Mouse (Mus musculus): ENCODE results near the gene Pym1. TPM values are rescaled to one million over a fixed set of nuclear protein-coding genes. Genes with fewer than 3 reads are reported as not detected.

The Pym1 gene
- polyA plus RNA-seq, 1 experiment from 2014 or later, result 37.7 TPM

DNA sequence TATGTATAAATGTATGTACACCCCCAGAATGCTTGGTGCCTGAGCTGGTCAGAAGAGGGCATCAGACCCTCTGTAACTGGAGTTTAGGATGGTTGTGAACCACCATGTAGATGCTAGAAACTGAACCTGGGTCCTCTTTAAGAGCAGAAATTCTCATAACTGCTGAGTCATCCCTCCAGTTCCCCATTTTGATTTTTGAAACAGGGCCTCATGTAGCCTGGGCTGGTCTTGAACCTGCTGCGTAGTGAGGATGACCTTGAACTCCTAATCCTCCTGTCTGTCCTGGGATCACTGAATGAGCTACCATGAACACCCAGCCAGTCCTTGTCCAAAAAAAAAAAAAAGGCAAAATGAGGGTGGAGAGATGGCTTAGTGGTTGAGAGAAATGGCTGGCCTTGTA, 45.6 kb downstream of the Pym1 start:
- Histone ChIP-seq H3K27ac (replicated peaks) (no peak overlapping the region), H3K4me3 (replicated peaks) (no peak overlapping the region), H3K4me2 (replicated peaks) (no peak overlapping the region), H3K9me3 (replicated peaks) (no peaks in the 10 kb centered on the region), H3K36me3 (0 out of 2 replicates have a peak, but pooled peaks cover 3% of the 10 kb centered on the region), H3K9ac (no peak overlapping the region), H3K27me3 (no peaks in the 10 kb centered on the region), H3K4me1 (no peaks in the 10 kb centered on the region)
- no peak for ATAC-seq (ENCODE audit: insufficient number of reproducible peaks, low FRiP score, low TSS enrichment, low read depth)
- 91% methylated on average over 1 of the region's 1 CpGs for WGBS

DNA sequence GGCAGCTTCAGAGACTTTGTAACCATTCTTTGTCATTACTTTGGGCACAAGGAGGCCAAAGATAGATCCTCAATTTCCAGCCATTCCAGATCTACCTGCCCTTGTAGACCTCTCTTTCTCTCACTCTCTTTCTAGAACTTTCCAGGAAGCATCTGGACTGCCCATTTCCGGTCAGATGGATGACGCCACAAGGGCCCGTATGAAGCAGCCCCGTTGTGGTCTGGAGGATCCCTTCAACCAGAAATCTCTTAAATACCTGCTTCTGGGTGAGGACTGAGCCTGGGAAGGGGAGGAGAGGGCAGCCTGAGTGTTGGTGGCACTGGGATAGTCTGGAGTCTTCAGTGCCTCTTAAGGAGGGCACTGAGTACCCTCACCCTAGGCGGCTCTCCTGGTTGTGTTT, 46.7 kb downstream of the Pym1 start:
- Histone ChIP-seq H3K4me1 (no peaks in the 10 kb centered on the region), H3K36me3 (peaks cover 10% of the 10 kb centered on the region; the same call in 1 of the 2 replicates), H3K27me3 (no peaks in the 10 kb centered on the region), H3K4me2 (replicated peaks) (no peak overlapping the region), H3K27ac (replicated peaks) (no peak overlapping the region), H3K9ac (no peak overlapping the region), H3K4me3 (replicated peaks) (no peak overlapping the region), H3K9me3 (replicated peaks) (no peaks in the 10 kb centered on the region)
- no peak for ATAC-seq (ENCODE audit: insufficient number of reproducible peaks, low FRiP score, low TSS enrichment, low read depth)
- 89% methylated on average over 5 of the region's 5 CpGs for WGBS

DNA sequence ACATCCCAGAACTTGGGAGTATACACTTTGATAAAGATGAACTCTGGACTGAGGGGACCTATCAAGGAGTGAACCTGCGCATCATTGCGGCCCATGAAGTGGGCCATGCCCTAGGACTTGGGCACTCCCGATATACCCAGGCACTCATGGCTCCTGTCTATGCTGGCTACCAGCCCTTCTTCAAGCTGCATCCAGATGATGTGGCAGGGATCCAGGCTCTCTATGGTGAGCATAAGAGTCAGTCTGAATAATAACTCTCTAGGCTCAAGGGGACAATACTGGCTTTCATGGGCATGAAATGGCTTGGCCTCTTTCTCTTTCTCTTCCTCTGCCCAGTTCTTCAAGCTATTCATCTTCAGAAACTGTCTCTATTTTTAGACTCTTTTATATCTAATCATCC, 47.9 kb downstream of the Pym1 start:
- Histone ChIP-seq H3K4me1 (no peaks in the 10 kb centered on the region), H3K27me3 (no peaks in the 10 kb centered on the region), H3K4me3 (replicated peaks) (no peak overlapping the region), H3K4me2 (replicated peaks) (no peak overlapping the region), H3K27ac (replicated peaks) (no peak overlapping the region), H3K9ac (no peak overlapping the region), H3K9me3 (replicated peaks) (no peaks in the 10 kb centered on the region), H3K36me3 (peaks cover 16% of the 10 kb centered on the region)
- WGBS, result 90% methylated on average over 3 of the region's 3 CpGs
- no peak for ATAC-seq (ENCODE audit: insufficient number of reproducible peaks, low FRiP score, low TSS enrichment, low read depth)

DNA sequence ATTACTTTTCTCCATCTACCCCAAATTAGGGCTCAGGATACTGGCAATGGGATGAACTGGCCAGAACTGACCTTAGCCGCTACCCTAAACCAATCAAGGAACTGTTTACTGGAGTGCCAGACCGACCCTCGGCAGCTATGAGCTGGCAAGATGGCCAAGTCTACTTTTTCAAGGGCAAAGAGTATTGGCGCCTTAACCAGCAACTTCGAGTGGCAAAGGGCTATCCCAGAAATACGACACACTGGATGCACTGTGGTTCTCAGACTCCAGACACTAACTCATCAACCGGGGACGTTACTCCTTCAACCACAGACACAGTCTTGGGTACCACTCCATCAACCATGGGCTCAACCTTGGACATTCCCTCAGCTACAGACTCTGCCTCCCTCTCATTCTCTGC, 51.0 kb downstream of the Pym1 start:
- ATAC-seq (ENCODE audit: insufficient number of reproducible peaks, low FRiP score, low TSS enrichment, low read depth), result no peak
- Histone ChIP-seq H3K27ac (replicated peaks) (no peak overlapping the region), H3K27me3 (no peaks in the 10 kb centered on the region), H3K4me3 (replicated peaks) (no peak overlapping the region), H3K9ac (no peak overlapping the region), H3K9me3 (replicated peaks) (no peaks in the 10 kb centered on the region), H3K36me3 (peaks cover 24% of the 10 kb centered on the region), H3K4me1 (peaks cover 14% of the 10 kb centered on the region), H3K4me2 (replicated peaks) (no peak overlapping the region)
- 92% methylated on average over 8 of the region's 8 CpGs for WGBS

DNA sequence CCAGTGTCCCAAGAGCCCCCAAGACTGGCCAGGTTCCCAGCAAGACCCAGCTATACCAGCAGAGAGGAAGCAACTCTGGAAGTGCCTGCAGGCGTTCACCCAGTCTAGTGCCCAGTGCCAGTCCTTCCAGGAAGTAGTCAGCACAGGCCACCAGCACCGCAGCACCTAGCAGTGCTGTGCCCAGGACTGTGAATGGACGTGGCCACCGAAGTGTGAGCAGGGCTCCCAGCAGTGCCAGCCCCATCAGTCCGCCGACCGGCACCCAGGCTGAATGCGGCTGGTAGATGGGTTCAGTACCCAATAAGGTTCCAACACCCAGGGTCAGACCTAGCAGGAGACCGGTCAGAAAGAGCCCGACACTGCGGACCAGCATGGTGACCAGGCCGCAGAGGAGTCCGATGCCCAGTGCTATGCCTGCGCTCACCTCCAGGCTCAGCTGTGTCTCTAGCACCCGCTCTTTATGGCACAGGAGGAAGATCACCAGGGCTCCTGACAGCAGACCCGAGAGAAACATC, 54.3 kb downstream of the Pym1 start:
- no peak overlapping the region for H3K4me3 ChIP-seq (replicated peaks)
- peaks cover 27% of the 10 kb centered on the region for H3K4me1 ChIP-seq
- no peaks in the 10 kb centered on the region for H3K9me3 ChIP-seq (replicated peaks)
- H3K27ac ChIP-seq (replicated peaks), result no peak overlapping the region
- no peak overlapping the region for H3K9ac ChIP-seq
- WGBS, result 89% methylated on average over 16 of the region's 16 CpGs
- H3K36me3 ChIP-seq, result peaks cover 26% of the 10 kb centered on the region
- no peaks in the 10 kb centered on the region for H3K27me3 ChIP-seq
- no peak for ATAC-seq (ENCODE audit: insufficient number of reproducible peaks, low FRiP score, low TSS enrichment, low read depth)
- H3K4me2 ChIP-seq (replicated peaks), result peak overlapping the region; percentile 74; the same call in 1 of the 2 replicates

DNA sequence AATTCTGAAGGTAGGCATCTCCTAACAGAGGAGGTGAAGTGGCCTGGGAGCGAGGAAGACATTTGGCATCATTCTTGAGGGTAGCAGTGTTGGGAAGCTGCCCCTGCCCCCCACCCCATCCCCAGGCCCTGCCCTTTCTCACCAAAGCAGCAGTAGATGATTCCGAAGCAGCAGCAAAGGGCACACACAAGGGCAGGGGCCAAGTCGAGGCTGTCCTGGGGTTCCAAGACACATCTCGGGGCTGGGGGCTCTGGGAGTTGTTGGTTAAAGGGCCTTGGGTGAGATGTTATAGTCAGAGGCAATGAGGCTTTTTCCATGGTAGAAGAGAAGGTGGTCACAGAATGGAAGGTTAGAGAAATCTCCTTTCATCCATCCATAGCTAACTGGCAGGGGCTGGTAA, 55.3 kb downstream of the Pym1 start:
- WGBS, result 50% methylated on average over 4 of the region's 4 CpGs
- H3K27ac ChIP-seq (replicated peaks), result 0 out of 2 replicates have a peak overlapping the region, but pooled peaks have one; percentile 100

DNA sequence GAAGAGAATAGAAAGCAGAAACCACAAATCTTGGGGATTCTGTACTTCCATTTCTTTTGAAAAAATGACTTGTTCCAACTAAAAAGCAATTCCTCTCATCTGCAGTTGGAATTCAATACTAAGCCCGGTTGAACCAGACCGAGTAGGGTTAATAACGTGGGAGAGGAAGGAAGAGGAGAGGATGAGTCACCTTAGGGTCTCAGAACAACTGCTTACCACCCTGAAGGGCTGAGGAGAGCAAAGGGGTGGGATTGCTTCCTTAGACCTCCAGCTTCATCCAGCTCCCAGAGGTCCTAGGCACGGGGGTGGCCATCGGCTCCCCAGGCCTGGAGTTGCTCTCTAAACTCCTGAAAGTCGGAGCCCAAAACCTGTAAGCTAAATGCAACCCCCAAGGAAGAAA, 55.7 kb downstream of the Pym1 start:
- Histone ChIP-seq H3K36me3 (peaks cover 34% of the 10 kb centered on the region), H3K4me2 (replicated peaks) (peak overlapping the region; percentile 74), H3K9ac (peak overlapping the region; percentile 68), H3K27ac (replicated peaks) (peak overlapping the region; percentile 100), H3K4me3 (replicated peaks) (peak overlapping the region; percentile 88), H3K27me3 (no peaks in the 10 kb centered on the region), H3K9me3 (replicated peaks) (no peaks in the 10 kb centered on the region), H3K4me1 (peaks cover 40% of the 10 kb centered on the region)
- 3% methylated on average over 6 of the region's 6 CpGs for WGBS
- no peak for ATAC-seq (ENCODE audit: insufficient number of reproducible peaks, low FRiP score, low TSS enrichment, low read depth)

More for the DNA sequence above, 55.3 kb downstream of the Pym1 start:
- H3K36me3 ChIP-seq, result peaks cover 31% of the 10 kb centered on the region
- H3K4me1 ChIP-seq, result peaks cover 36% of the 10 kb centered on the region
- no peak overlapping the region for H3K9ac ChIP-seq
- ATAC-seq (ENCODE audit: insufficient number of reproducible peaks, low FRiP score, low TSS enrichment, low read depth), result no peak
- no peaks in the 10 kb centered on the region for H3K27me3 ChIP-seq
- no peaks in the 10 kb centered on the region for H3K9me3 ChIP-seq (replicated peaks)
- H3K4me3 ChIP-seq (replicated peaks), result peak overlapping the region; percentile 88
- H3K4me2 ChIP-seq (replicated peaks), result peak overlapping the region; percentile 74

DNA sequence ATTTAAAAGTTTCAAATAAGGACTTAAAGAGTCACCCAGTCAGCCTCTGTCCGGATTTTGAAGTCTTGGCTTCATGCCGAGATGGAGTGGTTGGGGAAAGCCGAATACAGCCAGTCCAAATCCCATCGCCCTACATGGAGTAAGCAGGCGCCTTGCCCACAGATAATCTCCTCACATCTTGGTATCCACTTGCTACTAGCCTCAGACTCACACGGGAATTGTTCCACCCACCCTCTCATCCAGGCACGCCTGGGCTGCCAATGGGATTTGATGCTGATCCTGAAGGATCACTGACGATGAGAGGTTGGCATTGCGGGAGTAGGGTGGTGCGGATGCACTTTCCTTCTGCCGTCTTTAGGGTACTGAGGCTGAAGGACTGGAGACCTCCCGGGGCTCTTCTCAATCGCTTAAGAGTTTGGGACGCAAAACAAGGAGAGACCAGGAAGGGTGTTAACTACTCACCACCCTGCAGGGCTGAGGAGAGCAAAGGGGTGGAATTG, 56.1 kb downstream of the Pym1 start, which contains the start of gene Dnajc14:
Gene Dnajc14, plus strand, starts transcription at position 292 of the 500 bp plus-strand sequence.
- H3K9me3 ChIP-seq (replicated peaks), result no peaks in the 10 kb centered on the region
- H3K4me3 ChIP-seq (replicated peaks), result peak within 1 kb of the TSS; percentile 88
- H3K4me1 ChIP-seq, result peaks cover 45% of the 10 kb centered on the region
- WGBS, result under 1% methylated on average over 14 of the region's 14 CpGs
- peak; percentile 6 for ATAC-seq (ENCODE audit: insufficient number of reproducible peaks, low FRiP score, low TSS enrichment, low read depth)
- peak within 1 kb of the TSS; percentile 74 for H3K4me2 ChIP-seq (replicated peaks)
- H3K27me3 ChIP-seq, result no peaks in the 10 kb centered on the region
- H3K27ac ChIP-seq (replicated peaks), result peak within 1 kb of the TSS; percentile 100
- H3K36me3 ChIP-seq, result peaks cover 30% of the 10 kb centered on the region
- H3K9ac ChIP-seq, result peak within 1 kb of the TSS; percentile 72

DNA sequence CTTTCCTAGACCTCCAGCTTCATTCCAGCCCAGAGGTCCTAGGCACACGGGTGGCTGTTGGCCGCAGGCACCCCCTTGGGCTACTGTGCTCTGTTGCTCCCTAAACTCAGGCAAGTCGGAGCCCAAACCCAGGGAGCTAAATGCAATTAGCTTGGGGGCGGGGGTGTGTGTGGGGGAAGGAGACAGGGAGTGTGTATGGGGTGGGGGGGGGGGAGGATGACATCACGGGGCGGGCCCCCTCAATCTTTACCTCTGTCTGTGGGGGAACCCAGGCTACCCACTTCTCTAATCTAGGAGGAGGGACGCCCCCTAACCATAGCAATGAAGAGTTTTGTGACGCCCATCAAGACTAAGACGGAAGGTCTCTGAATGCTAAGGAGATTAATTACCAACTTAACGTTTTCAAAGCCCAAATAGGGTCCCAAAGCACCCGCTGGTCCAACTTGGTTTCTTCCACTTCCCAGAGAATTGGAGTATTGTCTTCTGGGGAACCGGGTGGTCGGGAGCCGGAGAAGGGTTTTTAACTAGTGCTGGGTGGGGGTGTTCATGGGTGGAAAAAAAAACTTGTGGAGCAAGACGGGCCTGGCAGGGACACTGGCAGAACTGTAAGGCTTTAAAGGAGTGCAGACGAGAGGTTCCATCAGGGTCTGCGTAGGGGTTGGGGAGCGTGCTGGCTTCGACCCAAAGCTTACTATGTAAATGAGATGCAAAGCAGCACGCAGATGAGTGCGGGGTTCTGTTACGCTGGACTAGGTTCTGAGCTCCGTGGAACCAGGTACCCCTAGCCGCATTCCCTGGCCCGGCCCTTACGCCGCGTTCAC, 56.8 kb downstream of the Pym1 start, which contains the start of gene Tmem198b:
Gene Tmem198b, minus strand, starts transcription at position 100 of the 821 bp plus-strand sequence.
- Histone ChIP-seq H3K4me3 (replicated peaks) (peak within 1 kb of the TSS; percentile 88), H3K9me3 (replicated peaks) (no peaks in the 10 kb centered on the region), H3K27me3 (no peaks in the 10 kb centered on the region), H3K27ac (replicated peaks) (peak within 1 kb of the TSS; percentile 100), H3K4me1 (peaks cover 51% of the 10 kb centered on the region), H3K9ac (peak within 1 kb of the TSS; percentile 72), H3K4me2 (replicated peaks) (peak within 1 kb of the TSS; percentile 74), H3K36me3 (peaks cover 31% of the 10 kb centered on the region)
- WGBS, result 0% methylated on average over 28 of the region's 28 CpGs
- ATAC-seq (ENCODE audit: insufficient number of reproducible peaks, low FRiP score, low TSS enrichment, low read depth), result peak; percentile 64

DNA sequence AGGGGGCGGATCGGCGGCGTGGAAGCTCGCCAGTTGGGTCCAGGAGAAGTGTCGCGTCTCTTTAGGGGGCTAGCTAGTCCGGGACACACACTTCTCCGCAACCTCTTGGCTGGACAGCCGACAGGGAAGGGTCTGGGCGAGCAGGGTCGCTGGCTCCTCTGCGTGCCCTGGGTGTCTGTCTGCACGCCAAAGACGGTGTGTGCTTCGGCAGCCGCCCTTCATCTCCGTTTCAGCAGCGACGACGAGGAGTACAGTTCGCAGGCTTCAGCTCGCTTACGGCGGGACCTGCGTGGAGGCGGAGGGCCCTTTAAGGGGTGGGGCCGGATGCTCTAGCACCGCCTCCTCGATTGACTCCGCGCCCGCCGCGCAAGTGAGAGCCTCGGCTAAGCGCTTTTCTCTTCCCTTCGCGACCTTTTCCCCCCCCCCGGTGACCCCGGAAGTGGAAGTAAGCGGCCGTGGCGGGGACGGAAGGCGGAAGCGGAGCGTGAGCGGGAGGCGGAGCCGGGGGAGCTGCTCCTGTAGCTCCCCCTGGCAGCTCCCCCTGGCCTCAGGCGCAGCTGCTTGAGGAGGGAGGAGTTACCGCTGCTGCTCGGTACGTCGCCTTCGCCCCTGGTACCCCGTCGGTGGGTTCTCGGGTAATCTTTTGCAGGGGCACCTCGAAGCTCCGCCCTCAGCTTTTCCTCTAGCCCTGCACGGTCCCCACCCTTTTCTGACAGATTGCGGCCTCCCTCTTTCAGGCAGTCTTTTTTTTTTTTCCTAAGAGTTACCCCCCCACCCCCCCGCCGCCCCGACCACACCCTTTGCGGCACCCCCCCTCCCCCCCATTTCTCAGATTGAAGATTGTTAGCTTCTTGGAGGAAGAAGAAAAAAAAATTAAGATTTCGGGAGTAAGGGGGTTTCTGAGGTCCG, 57.7 kb downstream of the Pym1 start:
- peak overlapping the region; percentile 100 for H3K27ac ChIP-seq (replicated peaks)
- H3K9me3 ChIP-seq (replicated peaks), result no peaks in the 10 kb centered on the region
- peak overlapping the region; percentile 72 for H3K9ac ChIP-seq
- H3K4me3 ChIP-seq (replicated peaks), result peak overlapping the region; percentile 88
- H3K27me3 ChIP-seq, result no peaks in the 10 kb centered on the region
- peaks cover 54% of the 10 kb centered on the region for H3K4me1 ChIP-seq
- H3K36me3 ChIP-seq, result peaks cover 31% of the 10 kb centered on the region
- under 1% methylated on average over 68 of the region's 70 CpGs for WGBS
- ATAC-seq (ENCODE audit: insufficient number of reproducible peaks, low FRiP score, low TSS enrichment, low read depth), result peak; percentile 93
- H3K4me2 ChIP-seq (replicated peaks), result peak overlapping the region; percentile 74

Data from embryonic facial prominence, embryonic 15.5 days (tissue).